Mouse (Mus musculus): ENCODE measurements at regions not wholly inside any gene's neighbourhood (a gene's known extent, or its start where the extent isn't known, plus 50 kb on each side); places are given as distances from the start of the nearest gene placed in this dataset.
"Not testable (repeated sequence)": the region's sequence is repeated elsewhere in the genome, so short reads cannot be mapped to it uniquely, and the experiment has no call there.

DNA sequence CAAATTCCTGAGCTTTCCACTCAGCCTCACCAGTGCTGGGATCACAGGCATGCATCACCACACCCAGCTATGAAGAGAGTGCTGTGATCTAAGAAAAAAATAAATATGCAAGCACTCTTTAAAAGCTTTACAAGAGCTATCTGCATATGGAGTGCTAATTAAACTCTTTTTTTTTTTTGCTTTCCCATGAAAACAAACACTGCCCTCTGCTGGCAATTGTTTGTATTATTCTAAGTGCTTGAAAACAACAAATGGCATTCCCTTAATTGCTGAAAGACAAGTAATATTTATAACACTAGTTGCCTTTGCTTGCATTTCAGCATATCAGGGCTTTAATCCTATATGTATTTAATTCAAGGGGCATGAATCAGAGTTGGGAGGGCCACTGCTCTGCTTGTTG lies 91.8 kb downstream of the 5730507C01Rik start:
- not testable (repeated sequence) for DNase-seq

DNA sequence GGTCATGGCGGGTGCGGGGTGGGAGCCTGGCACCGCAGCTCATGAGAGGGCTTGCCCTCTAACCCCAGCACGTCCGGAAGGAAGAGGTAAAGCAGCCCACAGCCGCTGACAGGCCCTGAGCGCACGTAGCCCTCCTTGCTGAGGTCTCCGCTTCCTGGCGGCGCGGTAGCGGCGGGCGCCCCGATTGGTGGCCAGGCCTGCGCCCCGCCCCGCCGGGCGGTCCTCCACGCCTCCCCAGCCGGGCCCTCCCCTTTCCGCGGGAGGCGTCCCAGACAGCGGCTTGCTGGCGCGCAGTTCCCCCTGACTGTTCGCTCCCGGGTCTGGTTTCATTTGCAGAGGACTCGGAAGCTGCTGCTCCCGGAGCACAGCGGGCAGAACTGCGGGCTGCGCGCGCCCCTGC lies 95.5 kb downstream of the 5730507C01Rik start:
- peak; percentile 75 for DNase-seq

DNA sequence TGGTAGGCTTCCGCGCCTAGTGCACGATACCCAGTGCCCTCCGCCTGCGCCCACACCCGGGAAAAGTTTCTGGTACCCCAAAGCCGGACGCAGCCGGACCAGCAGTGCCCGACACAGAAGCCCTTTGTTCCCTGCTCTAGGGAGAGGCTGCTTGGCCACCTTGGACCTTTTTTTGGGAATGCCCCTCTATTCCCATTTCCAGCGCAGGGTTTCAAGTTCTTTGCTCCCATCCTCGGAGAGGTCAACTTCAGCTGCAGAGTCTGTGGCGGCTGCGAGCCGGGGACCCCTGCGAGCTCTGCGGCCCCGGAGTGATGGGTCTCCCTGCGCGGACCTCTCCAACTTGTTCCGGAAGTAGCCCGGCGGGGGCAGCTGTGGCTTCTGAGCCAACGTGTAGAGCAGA lies 96.3 kb downstream of the 5730507C01Rik start:
- DNase-seq: not testable (repeated sequence)
